Mouse (Mus musculus) frontal cortex, postnatal 14 days (tissue): Measurements from ENCODE around the gene Smim20.

Experiments
- DNase-seq, 2 experiments: peaks; one replicate each; pipeline ENCODE4 v3.0.0; 2022; ENCODE audit warnings: low spot score in 2 of 2

Smim20 gene

GRCm38 (mm10) chr5:53266181-53266580 lies 702 bp upstream of the Smim20 start:
- DNase-seq = no peak

DNA sequence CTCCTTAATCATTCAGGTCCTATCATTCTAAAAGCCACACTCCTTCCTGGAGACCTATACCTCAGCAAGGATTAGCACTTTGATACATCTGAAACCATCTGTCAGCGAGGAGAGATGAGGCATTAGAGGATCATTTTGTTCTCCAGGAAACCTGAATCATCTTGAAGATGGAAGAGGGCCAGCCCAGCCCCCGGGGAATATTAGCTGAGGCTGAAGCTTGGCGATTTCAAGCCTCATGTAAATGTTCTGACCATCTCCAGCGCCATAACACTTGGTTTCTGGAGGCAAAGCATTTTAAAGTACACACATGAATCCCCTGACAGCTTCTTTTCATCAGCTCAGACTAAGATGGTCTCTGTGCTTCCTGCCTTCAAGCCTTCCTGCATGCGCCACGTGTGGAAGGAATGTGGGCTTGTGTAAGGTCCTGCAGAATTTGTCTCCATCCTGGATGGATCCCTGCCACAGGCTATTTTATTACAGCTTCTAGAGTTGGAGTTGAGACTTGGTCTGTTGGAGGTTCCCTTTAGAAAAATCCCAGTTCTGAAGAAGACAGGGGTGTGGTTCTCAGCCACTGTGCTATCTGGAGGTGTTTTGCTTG lies 1.3 kb downstream of the Smim20 start:
- DNase-seq = no peak

DNA sequence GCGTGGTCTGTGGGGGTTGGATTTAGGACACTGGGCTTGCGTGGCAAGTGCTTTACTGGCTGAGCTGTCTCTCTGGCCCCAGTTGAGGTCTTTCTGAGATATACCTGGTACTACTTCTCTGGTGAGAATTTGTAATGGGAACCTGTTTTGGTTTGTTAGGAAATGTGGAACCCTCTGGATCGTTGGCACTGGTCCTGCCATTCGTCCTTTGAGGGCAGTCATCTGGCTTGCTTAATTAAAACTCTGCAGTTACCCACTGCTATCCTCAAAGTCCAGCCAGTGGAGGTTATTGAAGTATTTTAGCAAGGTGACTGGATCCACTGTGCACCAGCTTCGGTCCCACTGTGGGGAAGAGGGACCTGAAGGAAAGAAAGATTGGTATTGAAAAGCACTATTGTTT lies 2.9 kb downstream of the Smim20 start:
- DNase-seq = no peak

GRCm38 (mm10) chr5:53270947-53271711 lies 4.2 kb downstream of the Smim20 start:
- DNase-seq = no peak

GRCm38 (mm10) chr5:53272626-53273025 lies 5.7 kb downstream of the Smim20 start:
- no peak for DNase-seq

- no peak for DNase-seq
Observed at GRCm38 (mm10) chr5:53273699-53274430, 7.0 kb downstream of the Smim20 start.

GRCm38 (mm10) chr5:53274811-53275355 lies 8.0 kb downstream of the Smim20 start:
- peak in 1 of 2 experiments; percentile 58 for DNase-seq

GRCm38 (mm10) chr5:53275376-53275775 lies 8.5 kb downstream of the Smim20 start:
- no peak for DNase-seq

DNA sequence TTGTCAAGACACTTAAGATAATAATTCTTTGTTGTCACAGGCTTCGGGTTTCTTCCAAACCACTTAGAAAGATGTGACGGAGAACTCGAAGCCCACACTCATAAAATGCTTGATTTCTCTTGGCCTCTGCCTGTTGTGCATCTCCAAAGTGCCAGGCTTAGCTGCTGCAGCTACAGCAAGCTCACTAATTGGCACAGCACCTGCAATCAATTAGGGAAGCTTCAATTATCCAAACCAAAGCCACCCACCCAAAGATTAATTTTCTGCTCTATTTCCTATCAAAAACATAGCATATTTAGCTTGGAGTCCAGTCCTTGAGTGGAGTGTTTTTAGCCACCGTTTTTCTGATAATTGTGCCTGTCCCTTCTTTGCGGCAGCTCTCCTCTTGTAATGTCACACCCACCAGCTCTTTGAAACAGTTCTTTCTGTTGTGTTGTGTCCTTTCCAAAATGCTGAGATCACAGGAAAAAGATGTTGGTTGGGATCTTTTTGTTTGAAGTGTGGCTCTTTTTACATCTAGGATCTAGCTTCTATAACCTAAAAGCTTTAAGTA lies 9.7 kb downstream of the Smim20 start:
- no peak for DNase-seq

GRCm38 (mm10) chr5:53277716-53278263 lies 10.9 kb downstream of the Smim20 start:
- DNase-seq = no peak

GRCm38 (mm10) chr5:53279216-53279813 lies 12.4 kb downstream of the Smim20 start:
- no peak for DNase-seq

- no peak for DNase-seq
Observed at GRCm38 (mm10) chr5:53282487-53282886, 15.6 kb downstream of the Smim20 start.

- no peak for DNase-seq
Observed at GRCm38 (mm10) chr5:53286406-53286805, 19.5 kb downstream of the Smim20 start.

DNA sequence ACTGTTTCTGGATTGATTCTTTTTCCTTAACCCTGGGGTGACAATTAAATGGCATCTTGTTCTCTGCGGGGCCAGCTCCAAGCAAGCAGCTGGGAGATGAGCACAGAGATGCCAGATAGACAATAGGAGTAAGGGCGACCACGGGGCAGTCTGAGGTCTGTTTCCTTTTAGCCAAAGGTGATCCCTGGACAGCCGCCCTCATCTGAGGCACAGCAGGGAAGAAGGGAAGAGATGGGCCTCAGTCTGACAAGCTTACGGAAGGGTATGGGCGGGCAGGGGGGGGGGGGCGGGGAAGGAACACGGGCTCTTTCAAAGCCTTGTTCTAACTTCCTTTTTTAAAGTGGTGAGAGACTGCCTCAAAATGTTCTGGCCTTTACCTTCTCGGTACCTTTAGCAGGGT lies 22.6 kb downstream of the Smim20 start:
- no peak for DNase-seq

- peak in 1 of 2 experiments; percentile 25 for DNase-seq
Observed at GRCm38 (mm10) chr5:53294627-53295026, 27.7 kb downstream of the Smim20 start.

DNA sequence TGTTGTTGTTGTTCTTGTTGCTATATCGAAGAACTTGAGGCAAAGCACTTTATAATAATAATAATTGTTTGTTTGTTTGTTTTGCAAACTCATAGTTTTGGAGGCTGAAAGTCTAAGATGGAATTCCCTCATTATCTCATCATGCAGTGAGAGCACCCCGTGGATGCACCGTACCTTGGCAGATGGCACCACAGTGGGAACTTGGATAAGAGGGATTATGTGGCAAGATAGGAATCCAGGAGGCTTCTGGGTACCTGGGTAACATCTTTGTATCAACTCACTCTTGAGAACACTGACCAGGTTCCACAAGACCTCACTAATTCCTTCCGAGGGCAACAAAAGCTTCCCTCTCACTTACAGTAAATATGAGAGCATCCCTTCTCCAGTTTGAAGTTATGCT lies 30.1 kb downstream of the Smim20 start:
- no peak for DNase-seq

GRCm38 (mm10) chr5:53301496-53301895 lies 34.6 kb downstream of the Smim20 start:
- no peak for DNase-seq

- DNase-seq = no peak
Observed at GRCm38 (mm10) chr5:53302895-53303670, 36.2 kb downstream of the Smim20 start.

DNA sequence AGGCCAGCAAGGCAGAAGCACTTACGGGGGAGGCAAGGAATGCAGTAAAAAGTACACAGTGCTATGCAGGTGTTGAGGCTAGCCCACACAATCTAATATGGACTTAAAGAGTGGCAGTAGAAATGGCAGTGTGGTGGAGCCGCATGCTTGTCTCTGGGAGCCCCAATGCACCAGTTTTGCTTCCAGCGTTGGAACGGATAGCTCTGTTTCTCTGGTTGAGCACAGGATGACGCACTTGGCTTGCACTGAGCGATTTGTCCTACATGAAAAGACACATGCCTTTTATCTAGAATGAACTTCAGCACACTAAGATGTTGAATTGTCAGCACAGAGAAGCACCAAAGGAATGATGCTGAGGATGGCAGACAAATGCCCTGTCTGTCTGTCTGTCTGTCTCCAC lies 37.1 kb downstream of the Smim20 start:
- no peak for DNase-seq

- no peak for DNase-seq
Observed at GRCm38 (mm10) chr5:53304936-53305335, 38.1 kb downstream of the Smim20 start.

DNA sequence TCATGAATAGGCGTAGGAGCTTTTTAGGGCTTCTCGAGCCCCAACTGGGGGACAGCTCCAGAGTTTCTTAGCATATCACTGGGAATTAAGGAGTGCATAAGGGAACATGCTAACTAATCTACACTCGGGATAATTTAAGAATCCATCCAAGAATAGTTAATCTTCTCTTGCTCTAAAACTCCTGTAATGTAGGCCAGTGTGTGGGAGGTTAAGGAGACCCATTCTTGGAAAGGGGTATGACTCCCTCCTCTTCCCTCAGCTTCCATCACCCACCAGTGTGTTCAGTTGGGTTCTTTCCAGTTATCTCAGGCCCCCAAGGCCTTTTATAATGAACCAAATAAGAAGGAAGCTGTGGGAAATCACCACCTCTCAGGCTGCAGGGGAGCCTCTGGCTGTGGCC lies 40.0 kb downstream of the Smim20 start:
- no peak for DNase-seq
